Mouse (Mus musculus) liver, embryonic 16.5 days (tissue): ENCODE results near the gene Clasp1. TPM values are rescaled to one million over a fixed set of nuclear protein-coding genes. Genes with fewer than 3 reads are reported as not detected.

ENCODE experiments used
- ATAC-seq: fragments of 200-750 bp; cut with Nextera tagmentation; 2 replicates; pipeline ENCODE4 v1.8.0; 2017; ENCODE audit warnings: low read depth, mild to moderate bottlenecking, moderate number of reproducible peaks, moderate library complexity
- H3K27ac ChIP-seq: fragments of 300-500 bp; sonication (generic); 2 replicates; pipeline ENCODE4 v1.5.1; 2014; ENCODE audit warnings: mild to moderate bottlenecking, low read length
- H3K27me3 ChIP-seq: fragments of 300-500 bp; sonication (generic); 2 replicates; pipeline ENCODE4 v1.6.1; 2014; ENCODE audit warnings: low read depth, low read length, mixed read lengths; ENCODE audit not compliant: control insufficient read depth, insufficient read depth
- H3K36me3 ChIP-seq: fragments of 300-500 bp; sonication (generic); 2 replicates; pipeline ENCODE4 v1.6.1; 2014; ENCODE audit warnings: mild to moderate bottlenecking; ENCODE audit not compliant: control insufficient read depth, insufficient read depth
- H3K4me1 ChIP-seq: fragments of 300-500 bp; sonication (generic); 2 replicates; pipeline ENCODE4 v1.6.1; 2014; ENCODE audit warnings: low read depth, low read length, mixed read lengths; ENCODE audit not compliant: control insufficient read depth
- H3K4me2 ChIP-seq: fragments of 300-500 bp; sonication (generic); 2 replicates; pipeline ENCODE4 v1.6.1; 2014; ENCODE audit warnings: low read depth, low read length, mixed read lengths
- H3K4me3 ChIP-seq: fragments of 300-500 bp; sonication (generic); 2 replicates; pipeline ENCODE4 v1.5.1; 2014; ENCODE audit warnings: low read depth, mild to moderate bottlenecking, low read length
- H3K9ac ChIP-seq: fragments of 300-500 bp; sonication (generic); 2 replicates; pipeline ENCODE4 v1.6.1; 2014; ENCODE audit warnings: low read depth, low read length
- H3K9me3 ChIP-seq: fragments of 300-500 bp; sonication (generic); replicated peaks from 2 replicates; pipeline ENCODE4 v1.6.1; 2016; ENCODE audit warnings: low read length; ENCODE audit not compliant: control insufficient read depth
- WGBS: fragments of 180-500 bp; shearing (Covaris S2); extraction: QIAGEN DNeasy Blood & Tissue Kit; methylation state at CpG from one replicate; pipeline ENCODE4 v1.1.7; 2014; ENCODE audit not compliant: insufficient replicate concordance; 5-methylcytosine and 5-hydroxymethylcytosine counted together
- polyA plus RNA-seq: library from polyadenylated mRNA; unstranded; fragments of >200 nt; fragmentation: Nextera tagmentation; extraction: Ambion mirVana; gene quantifications from 2 replicates; pipeline ENCODE4 v1.2.1, GENCODE M21; 2015

The Clasp1 gene
- polyA plus RNA-seq, 1 experiment from 2014 or later, result 11.2 TPM

- no peak overlapping the region for H3K27ac ChIP-seq
- H3K9me3 ChIP-seq, result no peaks in the 10 kb centered on the region
- peaks cover 31% of the 10 kb centered on the region for H3K4me1 ChIP-seq
- H3K36me3 ChIP-seq, result no peaks in the 10 kb centered on the region
- no peak overlapping the region for H3K4me2 ChIP-seq
- H3K9ac ChIP-seq, result no peak overlapping the region
- no peak for ATAC-seq
- H3K27me3 ChIP-seq, result no peaks in the 10 kb centered on the region
- H3K4me3 ChIP-seq, result no peak overlapping the region
Observed at GRCm38 (mm10) chr1:118486021-118486420, 97.2 kb downstream of the Clasp1 start.

DNA sequence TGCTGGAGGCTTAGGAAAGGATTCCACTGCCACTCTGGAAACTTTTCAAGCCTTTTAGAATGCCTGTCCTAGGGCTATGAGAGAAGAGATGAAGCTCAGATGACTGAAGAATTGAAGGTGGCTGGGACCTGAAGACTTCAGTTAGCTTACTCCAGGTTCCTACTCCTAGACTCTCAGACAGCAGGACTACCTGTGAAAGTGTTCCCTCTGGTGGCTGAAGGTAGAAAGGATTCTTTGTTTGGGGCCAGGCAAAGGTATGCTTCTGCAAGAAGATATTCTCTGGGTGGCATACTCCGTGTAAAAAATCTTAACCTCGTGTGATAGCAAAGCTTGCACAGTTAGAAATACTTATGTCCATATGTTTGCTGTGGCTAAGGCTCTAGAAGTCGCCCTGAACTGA lies 104.0 kb downstream of the Clasp1 start:
- H3K9ac ChIP-seq, result no peak overlapping the region
- H3K4me3 ChIP-seq, result no peak overlapping the region
- no peaks in the 10 kb centered on the region; the same call in 1 of the 2 replicates for H3K4me1 ChIP-seq
- no peak overlapping the region for H3K4me2 ChIP-seq
- ATAC-seq, result no peak
- peaks cover 1% of the 10 kb centered on the region; the same call in 1 of the 2 replicates for H3K36me3 ChIP-seq
- WGBS, result 57% methylated on average over 3 of the region's 3 CpGs
- H3K27ac ChIP-seq, result no peak overlapping the region
- H3K27me3 ChIP-seq, result no peaks in the 10 kb centered on the region
- no peaks in the 10 kb centered on the region for H3K9me3 ChIP-seq

GRCm38 (mm10) chr1:118494551-118494950 lies 105.7 kb downstream of the Clasp1 start:
- no peak overlapping the region for H3K4me2 ChIP-seq
- H3K36me3 ChIP-seq, result peaks cover 5% of the 10 kb centered on the region
- no peak overlapping the region for H3K9ac ChIP-seq
- no peak for ATAC-seq
- H3K9me3 ChIP-seq, result no peaks in the 10 kb centered on the region
- no peak overlapping the region for H3K27ac ChIP-seq
- no peaks in the 10 kb centered on the region; the same call in 1 of the 2 replicates for H3K4me1 ChIP-seq
- no peak overlapping the region for H3K4me3 ChIP-seq
- 93% methylated on average over 9 of the region's 9 CpGs for WGBS
- no peaks in the 10 kb centered on the region for H3K27me3 ChIP-seq

DNA sequence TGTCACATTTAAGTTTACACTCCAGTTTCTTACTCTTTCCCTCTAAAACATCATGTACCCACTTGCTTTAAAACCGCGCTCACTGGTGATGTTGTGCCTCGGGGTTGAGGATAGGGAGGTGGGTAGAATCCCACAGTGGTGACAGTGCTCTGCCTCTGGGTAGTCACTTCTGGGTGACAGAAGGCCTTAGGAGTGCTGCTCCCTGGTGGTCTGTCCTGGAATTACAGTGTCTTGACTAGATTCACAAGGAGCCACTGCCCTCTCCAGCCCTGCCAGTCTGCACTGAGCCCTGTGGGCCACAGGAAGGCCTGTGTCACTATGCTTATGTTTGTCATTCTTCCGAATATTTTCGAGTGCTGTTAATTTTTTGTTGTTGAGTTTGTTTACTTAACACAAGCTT lies 109.5 kb downstream of the Clasp1 start:
- ATAC-seq, result peak; percentile 65
- 57% methylated on average over 5 of the region's 5 CpGs for WGBS
- H3K36me3 ChIP-seq, result peaks cover 19% of the 10 kb centered on the region

GRCm38 (mm10) chr1:118500606-118501005 lies 111.7 kb downstream of the Clasp1 start:
- no peaks in the 10 kb centered on the region for H3K4me1 ChIP-seq
- H3K9me3 ChIP-seq, result no peaks in the 10 kb centered on the region
- H3K36me3 ChIP-seq, result peaks cover 22% of the 10 kb centered on the region
- no peak overlapping the region for H3K27ac ChIP-seq
- no peak overlapping the region for H3K4me3 ChIP-seq
- no peak for ATAC-seq
- WGBS, result 86% methylated on average over 11 of the region's 11 CpGs
- no peak overlapping the region for H3K9ac ChIP-seq
- no peak overlapping the region for H3K4me2 ChIP-seq
- no peaks in the 10 kb centered on the region for H3K27me3 ChIP-seq

More for the DNA sequence above, 109.5 kb downstream of the Clasp1 start:
- H3K27me3 ChIP-seq, result no peaks in the 10 kb centered on the region
- no peaks in the 10 kb centered on the region for H3K9me3 ChIP-seq
- H3K9ac ChIP-seq, result no peak overlapping the region
- no peak overlapping the region for H3K27ac ChIP-seq
- no peak overlapping the region for H3K4me3 ChIP-seq
- no peak overlapping the region for H3K4me2 ChIP-seq
- H3K4me1 ChIP-seq, result no peaks in the 10 kb centered on the region; the same call in 1 of the 2 replicates

DNA sequence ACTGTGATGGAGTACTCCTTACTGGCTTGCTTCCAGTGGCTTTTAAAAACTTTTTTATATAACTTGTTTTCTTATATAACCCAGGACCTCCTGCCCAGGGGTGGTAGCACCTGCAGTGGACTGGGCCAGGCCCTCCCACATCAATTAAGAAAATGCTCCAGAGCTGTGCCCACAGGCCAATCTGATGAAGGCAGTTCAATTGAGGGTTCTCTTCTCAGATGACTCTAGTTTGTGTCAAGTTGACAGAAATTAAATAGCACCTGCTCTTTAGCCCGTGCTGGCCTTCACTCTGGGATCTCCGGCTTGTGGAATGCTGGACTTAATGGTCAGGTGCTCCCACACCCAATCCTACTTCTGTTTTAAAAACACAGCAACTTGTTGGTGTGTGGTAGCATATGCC lies 112.8 kb downstream of the Clasp1 start:
- no peak for ATAC-seq
- H3K36me3 ChIP-seq, result peaks cover 22% of the 10 kb centered on the region
- no peak overlapping the region for H3K27ac ChIP-seq
- no peak overlapping the region for H3K4me2 ChIP-seq
- 72% methylated on average over 2 of the region's 2 CpGs for WGBS
- H3K27me3 ChIP-seq, result no peaks in the 10 kb centered on the region
- H3K4me3 ChIP-seq, result no peak overlapping the region
- no peaks in the 10 kb centered on the region for H3K4me1 ChIP-seq
- no peak overlapping the region for H3K9ac ChIP-seq
- no peaks in the 10 kb centered on the region for H3K9me3 ChIP-seq

DNA sequence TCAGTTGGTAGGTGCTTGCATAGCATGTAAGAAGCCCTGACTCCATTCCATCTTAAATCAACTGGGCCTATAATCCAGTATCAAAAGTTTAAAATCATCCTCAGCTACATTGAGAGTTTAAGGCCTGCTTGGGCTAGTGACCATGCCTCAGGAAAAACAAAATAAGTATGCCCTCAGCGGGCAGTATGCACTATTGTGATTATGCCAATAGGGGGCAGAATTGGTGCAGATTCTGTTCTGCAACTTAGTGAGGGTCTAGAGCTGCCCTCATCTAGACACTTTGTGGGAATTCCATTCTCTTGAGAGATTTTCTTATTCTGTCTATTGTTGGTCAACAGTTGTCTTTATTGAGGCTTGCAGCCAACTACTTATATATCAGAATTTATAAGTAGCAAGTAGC lies 116.9 kb downstream of the Clasp1 start:
- ATAC-seq, result no peak
- Histone ChIP-seq H3K4me1 (no peaks in the 10 kb centered on the region), H3K4me3 (no peak overlapping the region), H3K36me3 (peaks cover 29% of the 10 kb centered on the region), H3K27ac (no peak overlapping the region), H3K9me3 (no peaks in the 10 kb centered on the region), H3K4me2 (no peak overlapping the region), H3K9ac (no peak overlapping the region), H3K27me3 (no peaks in the 10 kb centered on the region)
- WGBS, result 86% methylated on average over 1 of the region's 1 CpGs

DNA sequence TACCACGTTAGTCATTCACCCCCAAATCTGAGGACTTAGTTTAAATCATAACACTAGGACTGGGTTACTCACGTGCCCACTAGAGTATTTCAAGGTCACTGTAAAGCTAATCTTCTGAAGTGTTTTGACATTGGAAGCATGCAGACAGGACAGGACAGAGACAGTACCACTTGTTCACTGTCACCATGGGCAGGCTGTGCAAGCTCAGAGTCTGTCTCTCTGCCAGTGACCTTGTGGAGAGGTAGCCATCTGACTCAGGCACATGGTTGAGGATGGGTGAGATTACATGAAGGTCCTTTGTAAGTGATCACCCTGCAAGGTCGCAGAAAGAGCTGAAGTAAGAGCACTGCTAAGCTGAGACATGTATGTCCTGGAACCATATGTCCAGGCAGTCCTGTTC lies 122.1 kb downstream of the Clasp1 start:
- no peak for ATAC-seq
- no peak overlapping the region for H3K27ac ChIP-seq
- H3K4me2 ChIP-seq, result no peak overlapping the region
- no peaks in the 10 kb centered on the region for H3K27me3 ChIP-seq
- 74% methylated on average over 3 of the region's 3 CpGs for WGBS
- H3K9ac ChIP-seq, result no peak overlapping the region
- H3K36me3 ChIP-seq, result peaks cover 21% of the 10 kb centered on the region
- H3K4me1 ChIP-seq, result no peaks in the 10 kb centered on the region
- H3K4me3 ChIP-seq, result no peak overlapping the region
- no peaks in the 10 kb centered on the region for H3K9me3 ChIP-seq

GRCm38 (mm10) chr1:118511738-118512530 lies 123.1 kb downstream of the Clasp1 start:
- H3K36me3 ChIP-seq, result peaks cover 21% of the 10 kb centered on the region
- no peak overlapping the region for H3K27ac ChIP-seq
- no peak overlapping the region for H3K9ac ChIP-seq
- WGBS, result 82% methylated on average over 8 of the region's 8 CpGs
- no peak overlapping the region for H3K4me2 ChIP-seq
- H3K4me1 ChIP-seq, result no peaks in the 10 kb centered on the region
- no peaks in the 10 kb centered on the region for H3K27me3 ChIP-seq
- ATAC-seq, result no peak
- no peaks in the 10 kb centered on the region for H3K9me3 ChIP-seq
- no peak overlapping the region for H3K4me3 ChIP-seq
